Mouse (Mus musculus): ENCODE measurements around the gene Ndufs7. TPM values are rescaled to one million over a fixed set of nuclear protein-coding genes. Genes with fewer than 3 reads are reported as not detected.

Ndufs7 gene
- total and polyA plus RNA-seq, 3 experiments, result 154 to 282 (median 222) TPM

DNA sequence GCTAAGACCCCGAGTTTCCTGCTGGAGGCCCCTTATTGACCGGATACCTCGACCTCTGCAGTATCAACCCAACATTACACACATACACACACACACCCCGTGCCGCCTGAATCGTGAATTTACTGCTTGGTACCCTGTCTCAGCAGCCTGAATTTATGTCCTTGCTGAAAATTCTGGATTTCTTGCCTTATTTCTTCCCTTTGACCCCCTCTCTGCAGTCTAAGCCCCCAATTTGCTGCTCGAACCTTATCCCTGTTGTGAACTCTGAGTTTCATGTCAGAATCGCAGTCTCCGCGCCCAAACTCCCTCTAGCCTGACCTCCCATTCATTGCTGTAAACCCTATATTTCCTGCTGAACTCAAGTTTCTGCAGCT lies 21.8 kb upstream of the Ndufs7 start:
- Histone ChIP-seq H3K27ac (ENCODE audit: insufficient read depth, low read depth) (no peak overlapping the region), H3K36me3 (replicated peaks in 1 of 2; ENCODE audit: control insufficient read depth in 1 of 2, insufficient read depth in 1 of 2, low read length in 1 of 2) (peaks cover 20 to 42% of the 10 kb centered on the region in 2 experiments), H3K9ac (ENCODE audit: insufficient read depth, low read depth) (peak overlapping the region; percentile 75), H3K27me3 (replicated peaks) (peaks cover 4% of the 10 kb centered on the region), H3K4me3 (replicated peaks in 1 of 3; ENCODE audit: low read depth in 2 of 3, low read length in 2 of 3, poor library complexity in 1 of 3) (peak overlapping the region; percentile 76 to 90 (median 84)), H3K4me1 (ENCODE audit: control insufficient read depth in 1 of 2, insufficient read depth in 2 of 2) (peaks cover 6 to 18% of the 10 kb centered on the region in 2 experiments), H3K4me2 (ENCODE audit: insufficient read depth, low read depth, poor library complexity, severe bottlenecking) (peak overlapping the region; percentile 82; the same call in 1 of the 2 replicates), H3K79me2 (replicated peaks; ENCODE audit: control insufficient read depth, extremely low read depth, insufficient read depth, poor library complexity, severe bottlenecking) (no peaks in the 10 kb centered on the region; the same call in 1 of the 2 replicates), H3K9me3 (replicated peaks; ENCODE audit: low read length) (no peaks in the 10 kb centered on the region)
- DNase-seq (ENCODE audit: extremely low read depth), result no peak
- TF ChIP-seq CHD1 (IDR thresholded peaks at IDR 0.05; ENCODE audit: low read depth, low read length), result no peak
- no peak for TF ChIP-seq KAT2A (IDR thresholded peaks at IDR 0.05; ENCODE audit: insufficient replicate concordance, low read length)
- no peak for TF ChIP-seq ELF1 (IDR thresholded peaks at IDR 0.05; ENCODE audit: low read depth, low read length)
- no peak for TF ChIP-seq BHLHE40 (IDR thresholded peaks at IDR 0.05; ENCODE audit: low read depth, low read length)
- TF ChIP-seq MAZ (IDR thresholded peaks at IDR 0.05; ENCODE audit: low read depth, low read length), result no peak
- no peak for TF ChIP-seq EP300 (IDR thresholded peaks at IDR 0.05; ENCODE audit: low read length)
- TF ChIP-seq CTCF (conservative IDR thresholded peaks at IDR 0.05 in 1 of 2, IDR thresholded peaks at IDR 0.05 in 1 of 2; ENCODE audit: low read depth in 2 of 2, low read length in 2 of 2), result no peak
- TF ChIP-seq ZNF384 (IDR thresholded peaks at IDR 0.05; ENCODE audit: low read depth, low read length), result no peak
- no peak for TF ChIP-seq POLR2A (IDR thresholded peaks at IDR 0.05; ENCODE audit: low read depth, low read length)
- no peak for TF ChIP-seq ZKSCAN1 (IDR thresholded peaks at IDR 0.05; ENCODE audit: borderline replicate concordance, low read depth, low read length)
- TF ChIP-seq JUND (conservative IDR thresholded peaks at IDR 0.05; ENCODE audit: low read depth, low read length), result no peak
- TF ChIP-seq E2F4 (IDR thresholded peaks at IDR 0.05; ENCODE audit: insufficient replicate concordance, low read depth, low read length), result no peak
- no peak for TF ChIP-seq MAX (IDR thresholded peaks at IDR 0.05; ENCODE audit: low read length)
- TF ChIP-seq RAD21 (IDR thresholded peaks at IDR 0.05; ENCODE audit: low read depth, low read length), result no peak
- dilution Hi-C loops (cut with MboI; ENCODE audit: extremely low pct_ligation_motif_present, extremely low pct_unique_long_range_greater_than_20kb, low sequenced_read_pairs), result no loop called here
- in situ Hi-C loops (cut with MboI; ENCODE audit: low pct_ligation_motif_present, low pct_unique_long_range_greater_than_20kb, low sequenced_read_pairs), result no loop called here

DNA sequence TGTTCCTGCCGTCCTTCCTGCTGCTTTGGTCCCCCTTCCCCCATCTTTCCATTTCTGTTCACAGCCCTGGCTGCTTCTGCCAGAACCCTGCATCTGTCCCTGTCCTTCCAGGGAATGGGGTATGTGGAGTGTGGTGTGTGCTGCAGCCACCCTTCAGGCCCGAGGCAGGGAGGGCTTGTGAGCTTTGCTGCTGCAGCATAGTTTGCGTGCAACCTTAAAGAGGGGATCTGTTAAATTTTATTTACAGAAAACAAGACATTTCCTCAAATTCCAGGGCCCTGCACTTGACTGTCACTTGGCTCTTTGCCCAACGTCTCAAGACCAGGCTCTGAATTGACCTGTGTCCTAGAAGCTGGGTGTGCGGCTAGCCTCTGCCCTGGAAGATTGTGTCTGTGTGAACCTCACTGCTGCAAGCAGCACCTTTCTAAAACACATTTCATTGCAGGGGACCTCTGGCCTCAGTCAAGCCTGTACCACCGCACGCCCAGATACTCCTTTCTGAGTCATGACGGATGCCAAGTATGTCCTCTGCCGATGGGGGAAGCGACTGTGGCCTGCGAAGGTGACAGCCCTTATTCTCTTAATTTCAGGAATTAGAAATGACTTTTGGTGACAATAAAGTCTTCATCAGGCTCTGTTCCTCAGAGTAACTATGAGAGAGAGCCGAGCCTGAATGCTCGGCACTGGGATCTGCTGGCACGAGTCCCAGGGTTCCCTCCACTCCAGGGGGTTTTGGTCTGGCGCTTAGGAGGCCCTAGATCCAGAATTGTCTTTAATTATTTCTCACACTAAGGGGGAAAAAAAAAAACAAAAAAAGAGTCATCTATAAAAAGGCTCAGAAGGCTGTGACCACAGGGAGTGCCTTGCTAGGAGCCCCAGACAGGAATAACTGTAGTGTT lies 20.8 kb upstream of the Ndufs7 start:
- H3K27me3 ChIP-seq (replicated peaks), result peaks cover 4% of the 10 kb centered on the region
- H3K9ac ChIP-seq (ENCODE audit: insufficient read depth, low read depth), result no peak overlapping the region
- TF ChIP-seq ELF1 (IDR thresholded peaks at IDR 0.05; ENCODE audit: low read depth, low read length) (no peak), MAFK (IDR thresholded peaks at IDR 0.05; ENCODE audit: insufficient replicate concordance, low read length) (no peak), CHD2 (IDR thresholded peaks at IDR 0.05; ENCODE audit: low read length) (no peak), USF1 (IDR thresholded peaks at IDR 0.05; ENCODE audit: low read depth, low read length) (no peak), CHD1 (IDR thresholded peaks at IDR 0.05; ENCODE audit: low read depth, low read length) (no peak), JUND (conservative IDR thresholded peaks at IDR 0.05; ENCODE audit: low read depth, low read length) (no peak), POLR2AphosphoS2 (IDR thresholded peaks at IDR 0.05; ENCODE audit: low read depth, low read length) (no peak), NRF1 (IDR thresholded peaks at IDR 0.05; ENCODE audit: low read depth, low read length) (no peak)
- H3K79me2 ChIP-seq (replicated peaks; ENCODE audit: control insufficient read depth, extremely low read depth, insufficient read depth, poor library complexity, severe bottlenecking), result no peaks in the 10 kb centered on the region; the same call in 1 of the 2 replicates
- H3K36me3 ChIP-seq (replicated peaks in 1 of 2; ENCODE audit: control insufficient read depth in 1 of 2, insufficient read depth in 1 of 2, low read length in 1 of 2), result peaks cover 30 to 52% of the 10 kb centered on the region in 2 experiments
- no peak overlapping the region for H3K4me3 ChIP-seq (replicated peaks in 1 of 3; ENCODE audit: low read depth in 2 of 3, low read length in 2 of 3, poor library complexity in 1 of 3)
- in situ Hi-C loops (cut with MboI; ENCODE audit: low pct_ligation_motif_present, low pct_unique_long_range_greater_than_20kb, low sequenced_read_pairs), result no loop called here
- DNase-seq (ENCODE audit: extremely low read depth), result no peak
- dilution Hi-C loops (cut with MboI; ENCODE audit: extremely low pct_ligation_motif_present, extremely low pct_unique_long_range_greater_than_20kb, low sequenced_read_pairs), result no loop called here
- H3K4me2 ChIP-seq (ENCODE audit: insufficient read depth, low read depth, poor library complexity, severe bottlenecking), result no peak overlapping the region
- H3K27ac ChIP-seq (ENCODE audit: insufficient read depth, low read depth), result no peak overlapping the region
- H3K4me1 ChIP-seq (ENCODE audit: control insufficient read depth in 1 of 2, insufficient read depth in 2 of 2), result peaks cover 6 to 18% of the 10 kb centered on the region in 2 experiments
- H3K9me3 ChIP-seq (replicated peaks; ENCODE audit: low read length), result no peaks in the 10 kb centered on the region
